Mouse (Mus musculus) megakaryocyte, embryonic 14.5 days (primary cell): ENCODE data around the gene Hdac7. TPM values are rescaled to one million over a fixed set of nuclear protein-coding genes. Genes with fewer than 3 reads are reported as not detected.

Source experiments
- H3K27me3 ChIP-seq: replicated peaks from 2 replicates; pipeline ENCODE3; 2012; ENCODE audit warnings: inconsistent platforms
- H3K36me3 ChIP-seq: replicated peaks from 2 replicates; pipeline ENCODE3; 2012; ENCODE audit warnings: low read length, inconsistent platforms, mixed read lengths
- H3K4me1 ChIP-seq: 2 replicates; pipeline ENCODE4 v1.6.1; 2012; ENCODE audit warnings: inconsistent platforms
- H3K4me3 ChIP-seq: replicated peaks from 2 replicates; pipeline ENCODE3; 2012; ENCODE audit warnings: moderate library complexity, mild to moderate bottlenecking, inconsistent platforms
- H3K9me3 ChIP-seq: 2 replicates; pipeline ENCODE4 v1.6.1; 2012; ENCODE audit warnings: inconsistent platforms
- FLI1 ChIP-seq: IDR thresholded peaks from 2 replicates; pipeline ENCODE4 v1.6.1; 2012; ENCODE audit warnings: low read length, inconsistent platforms, mixed read lengths
- GATA1 ChIP-seq: IDR thresholded peaks from 3 replicates; pipeline ENCODE4 v1.6.1; 2012; ENCODE audit warnings: mixed read lengths, low read length, inconsistent platforms, borderline replicate concordance
- polyA plus RNA-seq: library from polyadenylated mRNA; stranded (reverse); fragments of >175 nt; gene quantifications from 2 replicates; pipeline ENCODE4 v1.2.3, GENCODE M21; 2012; ENCODE audit warnings: low replicate concordance; ENCODE audit not compliant: insufficient read depth

Gene Hdac7
- polyA plus RNA-seq, 1 experiment = 31.2 TPM

GRCm38 (mm10) chr15:97784561-97785161 lies 59.6 kb downstream of the Hdac7 start:
- TF ChIP-seq FLI1 (no peak), GATA1 (no peak)
- peaks cover 18% of the 10 kb centered on the region for H3K36me3 ChIP-seq
- H3K4me1 ChIP-seq = peaks cover 71% of the 10 kb centered on the region
- H3K27me3 ChIP-seq = no peaks in the 10 kb centered on the region
- no peaks in the 10 kb centered on the region for H3K9me3 ChIP-seq
- H3K4me3 ChIP-seq = peak overlapping the region; percentile 98

DNA sequence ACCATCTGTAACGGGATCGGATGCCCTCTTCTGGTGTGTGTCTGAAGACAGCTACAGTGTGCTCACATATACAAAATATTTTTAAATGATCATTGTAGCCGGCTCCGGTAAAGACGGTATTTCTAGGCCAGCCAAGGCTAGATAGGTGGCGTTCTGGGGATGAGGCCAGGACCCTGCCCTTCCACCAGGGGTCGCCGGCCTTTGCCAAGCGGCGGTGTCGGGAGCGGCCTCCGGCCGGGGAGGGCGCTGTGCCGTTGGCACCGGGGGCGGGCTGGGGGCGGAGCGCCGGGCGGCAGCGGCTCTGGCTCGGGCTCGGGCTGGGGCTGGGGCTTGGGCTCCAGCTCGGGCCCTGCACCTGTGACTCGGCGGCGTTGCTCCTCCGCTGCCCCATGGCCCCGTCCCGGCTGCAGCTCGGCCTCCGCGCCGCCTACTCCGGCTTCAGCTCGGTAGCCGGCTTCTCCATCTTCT lies 60.2 kb downstream of the Hdac7 start:
- Histone ChIP-seq H3K27me3 (no peaks in the 10 kb centered on the region), H3K4me3 (peak overlapping the region; percentile 98), H3K9me3 (no peaks in the 10 kb centered on the region), H3K4me1 (peaks cover 66% of the 10 kb centered on the region), H3K36me3 (peaks cover 15% of the 10 kb centered on the region)
- TF ChIP-seq FLI1 = no peak
- no peak for TF ChIP-seq GATA1

DNA sequence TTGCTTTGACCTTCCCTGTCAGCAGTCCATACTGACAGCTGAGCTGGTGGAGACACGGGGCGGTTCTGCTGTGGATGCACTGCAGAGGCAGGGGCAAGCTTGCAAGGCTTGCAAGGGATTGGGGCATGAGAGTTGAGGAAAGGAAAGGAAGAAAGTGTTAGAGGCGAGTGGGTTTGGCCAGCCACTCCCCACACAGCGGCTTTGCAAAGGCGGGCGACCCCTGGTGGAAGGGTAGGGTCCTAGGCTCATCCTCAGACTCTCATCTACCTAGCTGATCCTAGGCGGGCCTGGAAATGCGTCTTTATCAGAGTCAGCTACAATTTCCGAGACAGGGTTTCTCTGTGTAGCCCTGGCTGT lies 61.6 kb downstream of the Hdac7 start:
- peaks cover 3% of the 10 kb centered on the region for H3K27me3 ChIP-seq
- peak overlapping the region; percentile 82 for H3K4me3 ChIP-seq
- no peaks in the 10 kb centered on the region for H3K9me3 ChIP-seq
- TF ChIP-seq FLI1 (no peak), GATA1 (no peak)
- H3K36me3 ChIP-seq = peaks cover under 1% of the 10 kb centered on the region
- peaks cover 52% of the 10 kb centered on the region for H3K4me1 ChIP-seq

GRCm38 (mm10) chr15:97781961-97782748 lies 62.1 kb downstream of the Hdac7 start:
- Histone ChIP-seq H3K9me3 (no peaks in the 10 kb centered on the region), H3K4me3 (peak overlapping the region; percentile 82), H3K4me1 (peaks cover 46% of the 10 kb centered on the region), H3K27me3 (peaks cover 6% of the 10 kb centered on the region), H3K36me3 (no peaks in the 10 kb centered on the region)
- no peak for TF ChIP-seq FLI1
- no peak for TF ChIP-seq GATA1

DNA sequence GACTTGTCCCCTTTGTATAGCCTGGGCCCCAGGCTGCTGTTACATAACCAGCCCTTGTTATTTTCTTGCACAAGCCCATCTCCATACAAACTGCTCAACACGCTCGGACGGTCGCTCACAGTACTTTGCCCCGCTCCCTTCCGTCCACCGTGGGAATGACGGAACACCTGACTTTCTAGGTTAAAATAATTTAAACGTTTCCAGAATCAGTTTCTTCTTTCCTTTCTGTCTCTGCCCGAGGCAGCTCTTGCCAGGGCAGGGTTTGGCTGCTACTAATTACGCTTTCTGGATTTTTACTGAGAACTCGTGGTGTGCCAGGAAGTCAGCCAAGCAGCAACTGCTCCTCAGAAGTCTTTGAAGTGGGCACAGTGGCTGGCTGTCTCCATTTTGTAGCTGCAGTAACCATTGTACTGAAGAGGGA lies 63.7 kb downstream of the Hdac7 start:
- Histone ChIP-seq H3K4me3 (no peak overlapping the region), H3K36me3 (no peaks in the 10 kb centered on the region), H3K4me1 (peaks cover 43% of the 10 kb centered on the region), H3K27me3 (peaks cover 8% of the 10 kb centered on the region), H3K9me3 (no peaks in the 10 kb centered on the region)
- TF ChIP-seq FLI1 (no peak), GATA1 (no peak)

DNA sequence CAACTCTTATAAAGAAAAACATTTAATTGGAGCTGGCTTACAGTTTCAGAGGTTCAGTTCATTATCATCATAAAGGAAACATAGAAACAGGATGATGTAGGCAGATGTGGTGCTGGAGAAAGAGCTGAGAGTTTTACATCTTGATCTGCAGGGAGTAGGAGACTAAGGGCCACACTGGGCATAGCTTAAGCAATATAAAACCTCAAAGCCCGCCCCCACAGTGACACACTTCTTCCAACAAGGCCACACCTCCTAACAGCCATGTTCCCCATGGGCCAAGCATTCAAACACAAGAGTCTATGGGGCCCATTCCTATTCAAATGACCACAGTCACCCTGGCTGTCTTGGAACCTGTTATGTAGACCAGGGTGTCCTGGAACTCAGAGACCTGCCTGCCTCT lies 64.7 kb downstream of the Hdac7 start:
- Histone ChIP-seq H3K9me3 (no peaks in the 10 kb centered on the region), H3K27me3 (peaks cover 18% of the 10 kb centered on the region)
- no peak for TF ChIP-seq GATA1
- TF ChIP-seq FLI1 = no peak

GRCm38 (mm10) chr15:97778311-97779098 lies 65.8 kb downstream of the Hdac7 start, which contains the start of gene Slc48a1:
TSS of gene Slc48a1 (plus strand) at chr15:97778520.
- H3K4me1 ChIP-seq = peaks cover 51% of the 10 kb centered on the region
- TF ChIP-seq FLI1 = no peak
- TF ChIP-seq GATA1 = no peak
- peaks cover 18% of the 10 kb centered on the region for H3K27me3 ChIP-seq
- H3K9me3 ChIP-seq = no peaks in the 10 kb centered on the region
- no peak within 1 kb of the TSS for H3K4me3 ChIP-seq
- H3K36me3 ChIP-seq = no peaks in the 10 kb centered on the region

More for the DNA sequence above, 64.7 kb downstream of the Hdac7 start:
- H3K4me3 ChIP-seq = no peak overlapping the region
- H3K4me1 ChIP-seq = peaks cover 41% of the 10 kb centered on the region
- H3K36me3 ChIP-seq = no peaks in the 10 kb centered on the region

GRCm38 (mm10) chr15:97776919-97777318 lies 67.4 kb downstream of the Hdac7 start:
- Histone ChIP-seq H3K36me3 (no peaks in the 10 kb centered on the region), H3K4me1 (peaks cover 52% of the 10 kb centered on the region), H3K4me3 (no peak overlapping the region), H3K9me3 (no peaks in the 10 kb centered on the region), H3K27me3 (peaks cover 20% of the 10 kb centered on the region)
- no peak for TF ChIP-seq GATA1
- no peak for TF ChIP-seq FLI1

- H3K27me3 ChIP-seq = peaks cover 21% of the 10 kb centered on the region
- no peak overlapping the region for H3K4me3 ChIP-seq
- no peaks in the 10 kb centered on the region for H3K9me3 ChIP-seq
- no peak for TF ChIP-seq GATA1
- no peak for TF ChIP-seq FLI1
- H3K4me1 ChIP-seq = peaks cover 53% of the 10 kb centered on the region
- no peaks in the 10 kb centered on the region for H3K36me3 ChIP-seq
Measured at GRCm38 (mm10) chr15:97776514-97776913, 67.8 kb downstream of the Hdac7 start.
